Mouse (Mus musculus) thymus, postnatal 14 days (tissue): ENCODE results near the gene Spocd1.
A peak's percentile ranks its signal among the peaks of the same experiment; 100 is the strongest.

ENCODE experiments used
- DNase-seq: peaks from one replicate; pipeline ENCODE4 v3.0.0; 2021

Spocd1 gene

GRCm38 (mm10) chr4:129918901-129919300, 10.1 kb upstream of the Spocd1 start:
- DNase-seq, result no peak

- DNase-seq, result peak; percentile 60
Measured at GRCm38 (mm10) chr4:129920542-129921313, 8.3 kb upstream of the Spocd1 start.

- no peak for DNase-seq
Measured at GRCm38 (mm10) chr4:129921314-129921587, 7.8 kb upstream of the Spocd1 start.

GRCm38 (mm10) chr4:129924143-129924542, 4.9 kb upstream of the Spocd1 start:
- no peak for DNase-seq

- no peak for DNase-seq
Measured at GRCm38 (mm10) chr4:129924694-129925093, 4.4 kb upstream of the Spocd1 start.

- peak; percentile 56 for DNase-seq
Measured at GRCm38 (mm10) chr4:129926544-129926943, 2.5 kb upstream of the Spocd1 start.

- DNase-seq, result no peak
Measured at GRCm38 (mm10) chr4:129927091-129927490, 2.0 kb upstream of the Spocd1 start.

GRCm38 (mm10) chr4:129928124-129928751, 811 bp upstream of the Spocd1 start:
- peak; percentile 95 for DNase-seq

- no peak for DNase-seq
Measured at GRCm38 (mm10) chr4:129933696-129934095, 4.6 kb downstream of the Spocd1 start.

GRCm38 (mm10) chr4:129934177-129934855, 5.3 kb downstream of the Spocd1 start:
- DNase-seq, result no peak

- no peak for DNase-seq
Measured at GRCm38 (mm10) chr4:129951359-129951821, 22.3 kb downstream of the Spocd1 start.

GRCm38 (mm10) chr4:129952241-129952810, 23.3 kb downstream of the Spocd1 start:
- no peak for DNase-seq

GRCm38 (mm10) chr4:129954527-129954926, 25.5 kb downstream of the Spocd1 start:
- no peak for DNase-seq

- DNase-seq, result peak; percentile 56
Measured at GRCm38 (mm10) chr4:129960180-129960944, 31.3 kb downstream of the Spocd1 start.

GRCm38 (mm10) chr4:129965294-129965693, 36.2 kb downstream of the Spocd1 start:
- DNase-seq, result no peak

- no peak for DNase-seq
Measured at GRCm38 (mm10) chr4:129966201-129966600, 37.2 kb downstream of the Spocd1 start.

GRCm38 (mm10) chr4:129967024-129968014, 38.3 kb downstream of the Spocd1 start:
- DNase-seq, result no peak

GRCm38 (mm10) chr4:129970168-129970567, 41.1 kb downstream of the Spocd1 start:
- DNase-seq, result no peak

- no peak for DNase-seq
Measured at GRCm38 (mm10) chr4:129970861-129971260, 41.8 kb downstream of the Spocd1 start.

- DNase-seq, result no peak
Measured at GRCm38 (mm10) chr4:129971989-129972388, 42.9 kb downstream of the Spocd1 start.

GRCm38 (mm10) chr4:129974285-129974684, 45.2 kb downstream of the Spocd1 start:
- DNase-seq, result no peak

- DNase-seq, result peak; percentile 48
Measured at GRCm38 (mm10) chr4:129977256-129977655, 48.2 kb downstream of the Spocd1 start.
